Mouse (Mus musculus): ENCODE results near the gene Ncoa7.

DNA sequence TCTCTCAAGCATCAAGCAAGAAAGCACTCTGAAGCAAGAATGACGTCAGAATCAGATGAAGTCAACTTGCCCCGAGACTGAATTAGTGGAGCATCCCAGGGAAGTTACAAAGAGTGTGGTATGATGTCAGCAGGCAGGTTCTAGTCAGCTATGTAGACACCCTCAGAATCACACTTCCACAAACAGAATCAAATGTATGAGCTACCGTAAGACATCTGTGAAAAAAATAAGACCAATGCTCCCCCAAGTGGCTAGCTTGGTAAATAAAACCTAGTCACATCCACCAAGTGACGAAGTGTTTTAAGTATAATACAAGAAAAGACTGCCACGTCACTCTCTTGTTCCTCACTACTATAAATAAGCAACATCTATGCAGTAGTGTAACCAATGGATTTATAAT, 216.1 kb downstream of the Ncoa7 start:
- TF ChIP-seq POLR2A (IDR thresholded peaks at IDR 0.05; ENCODE audit: borderline replicate concordance, extremely low read depth, insufficient read depth, insufficient read length, poor library complexity, severe bottlenecking): no peak
- no peak for TF ChIP-seq CTCF (IDR thresholded peaks at IDR 0.05; ENCODE audit: borderline replicate concordance, extremely low read depth, insufficient read depth, insufficient read length)

All from brain, embryonic 14.5 days (tissue).